Mouse (Mus musculus): ENCODE data around the gene Rnf31. TPM values are rescaled to one million over a fixed set of nuclear protein-coding genes. Genes with fewer than 3 reads are reported as not detected.

The Rnf31 gene
- polyA plus RNA-seq (2014; fragmentation: Illumina TruSeq; extraction: RNeasy Lipid Tissue Mini Kit (QIAGEN cat#74804)), result 2.5 TPM

DNA sequence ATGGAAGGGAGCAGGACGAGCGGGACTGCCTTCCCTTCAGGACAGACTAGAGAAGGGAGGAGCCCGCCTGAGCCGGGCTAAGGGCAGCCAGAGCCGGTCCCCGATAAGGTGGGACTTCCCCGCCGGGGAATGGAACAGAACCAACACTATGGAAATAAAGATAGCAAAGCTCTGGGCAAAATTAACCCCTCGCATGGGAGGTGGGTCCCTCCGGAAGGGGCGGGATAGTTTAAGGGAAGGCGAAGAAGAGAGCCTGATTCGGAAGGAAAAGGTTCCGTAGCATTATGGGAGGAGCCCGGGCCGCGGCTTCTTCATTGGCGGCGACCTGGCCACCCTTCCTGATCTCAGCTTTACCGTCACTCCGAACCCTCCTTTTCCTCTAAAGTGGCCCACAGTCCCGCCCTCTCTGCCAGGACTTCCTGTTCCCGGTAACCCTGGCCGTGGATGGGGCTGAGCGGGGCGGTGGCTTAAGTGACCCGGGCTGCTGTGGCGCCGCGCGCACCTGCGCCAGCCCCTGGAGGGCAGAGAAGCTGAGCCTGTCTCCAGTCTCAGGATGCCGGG lies at the start of gene Rnf31:
TSS of gene Rnf31 (plus strand) at position 378 of the 561 bp plus-strand sequence.

DNA sequence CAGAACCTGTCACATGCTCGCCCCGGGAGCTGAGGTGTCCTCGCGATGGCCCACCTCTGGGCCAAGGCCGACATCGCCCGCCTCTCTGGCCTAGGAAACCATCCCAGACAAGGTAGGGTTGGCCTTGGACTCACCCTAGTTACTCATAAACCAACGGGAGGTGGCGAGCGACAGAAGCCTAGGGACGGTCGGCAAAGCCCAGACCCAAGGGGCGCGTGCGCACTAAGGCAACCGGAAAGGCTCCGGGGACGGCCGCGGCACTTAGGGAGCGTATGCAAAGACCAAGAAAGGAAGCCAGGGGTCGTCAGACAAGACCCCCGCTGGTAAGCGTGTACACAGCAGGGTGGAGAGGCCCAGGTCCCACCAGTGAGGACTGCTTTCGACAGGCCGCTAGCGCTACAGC lies 31.7 kb upstream of the Rnf31 start, which contains the start of gene Dcaf11:
TSS of gene Dcaf11 (plus strand) at position 208 of the 403 bp plus-strand sequence.

DNA sequence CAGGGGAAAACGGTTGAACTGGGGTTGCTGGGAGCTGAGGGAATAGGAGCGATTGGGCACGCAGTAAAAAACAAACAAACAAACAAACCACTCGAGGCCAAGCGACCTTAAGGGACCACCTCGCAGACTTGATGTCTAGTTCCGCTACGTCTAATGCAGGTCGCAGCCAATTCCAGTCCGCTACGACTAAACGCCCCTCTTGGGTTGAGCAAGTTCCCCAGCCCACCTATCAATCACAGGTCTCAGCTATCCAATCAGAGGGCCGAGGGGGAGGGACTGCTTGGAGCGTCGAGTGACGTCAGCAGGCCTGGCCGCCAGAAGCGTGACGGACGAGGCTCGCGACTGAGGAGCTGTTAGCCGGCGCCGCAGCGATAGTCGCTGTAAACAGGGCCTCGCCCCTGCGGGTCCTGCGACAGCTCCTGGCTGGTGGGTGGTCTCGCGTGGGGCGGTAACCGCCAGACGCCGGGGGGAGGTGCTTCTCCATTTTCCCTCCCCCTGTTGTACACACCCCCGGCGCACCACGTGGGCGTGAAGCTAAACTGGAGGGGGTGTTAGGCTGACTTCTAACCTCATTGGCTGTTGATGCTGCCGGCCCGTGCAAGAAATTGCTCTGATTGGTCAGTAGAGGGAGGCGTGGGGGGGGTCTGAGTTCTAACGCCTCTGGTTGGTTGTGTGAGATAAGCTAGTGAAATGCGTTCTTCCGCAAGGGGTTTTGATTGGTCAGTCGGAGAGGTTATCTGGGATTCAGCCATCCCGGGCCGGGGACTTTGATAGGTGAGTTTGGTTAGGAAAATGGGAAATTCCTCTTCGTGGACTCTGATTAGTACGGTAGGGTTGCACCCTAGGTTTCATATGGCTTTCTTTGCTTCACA lies 31.1 kb upstream of the Rnf31 start, which contains the start of gene A730061H03Rik:
TSS of gene A730061H03Rik (minus strand) at position 205 of the 872 bp plus-strand sequence.

DNA sequence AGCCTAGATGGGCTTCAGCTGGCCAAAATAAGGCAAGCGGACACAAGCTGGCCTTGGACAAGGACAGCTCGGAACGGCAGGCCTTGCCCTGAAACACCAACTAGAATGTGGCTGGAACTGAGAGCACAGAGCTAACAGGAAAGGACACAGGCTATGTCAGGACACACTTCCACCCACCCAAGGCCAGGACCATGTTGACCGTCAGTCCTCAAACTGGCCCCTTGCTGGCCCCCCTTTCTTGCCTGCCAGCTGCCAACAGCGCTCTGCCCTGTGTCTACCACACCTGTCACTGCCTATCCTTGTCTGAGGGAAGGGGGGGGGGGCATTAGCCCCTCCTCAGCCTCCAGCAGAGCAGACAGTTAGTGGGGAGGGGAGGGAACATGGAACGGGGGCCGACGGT lies 16.2 kb upstream of the Rnf31 start, which contains the start of gene Fitm1:
TSS of gene Fitm1 (plus strand) at position 316 of the 400 bp plus-strand sequence.

DNA sequence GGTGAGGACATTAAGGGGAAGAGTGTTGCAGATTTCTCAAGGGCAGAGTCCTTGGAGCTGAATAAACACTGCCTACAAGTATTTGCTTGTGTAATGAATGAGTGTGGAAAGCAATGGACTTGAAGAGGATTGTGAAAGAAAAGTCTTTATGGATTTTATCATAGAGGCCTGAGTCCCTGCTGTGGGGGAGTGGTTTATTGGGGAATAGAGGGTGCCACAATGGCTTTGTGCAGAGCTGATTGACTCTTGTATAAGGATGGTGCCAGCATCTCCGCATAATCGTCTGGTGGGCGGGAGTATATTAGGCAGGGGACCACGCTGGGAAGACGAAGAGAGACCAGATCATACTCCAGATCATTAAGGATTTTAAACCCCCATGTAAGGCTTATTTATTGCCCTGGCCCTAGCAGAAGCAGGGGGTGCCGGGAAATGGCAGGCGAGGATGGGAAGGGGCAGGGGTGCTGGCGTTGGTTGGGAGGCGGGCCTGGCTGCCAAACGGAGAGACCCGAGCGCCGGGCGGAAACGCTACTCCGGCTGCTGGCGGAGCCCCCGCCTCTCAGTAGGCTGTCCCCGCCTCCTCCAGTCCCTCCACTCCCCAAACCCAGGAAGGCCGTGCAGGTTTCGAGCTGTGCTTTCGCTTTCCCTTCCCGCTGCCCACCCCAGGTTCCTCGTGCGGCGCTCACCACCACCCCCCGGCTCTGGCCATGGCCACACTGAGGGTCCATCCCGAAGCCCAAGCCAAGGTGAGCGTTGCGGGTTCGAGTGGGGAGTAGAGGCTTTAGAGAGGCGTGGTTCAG lies 13.4 kb upstream of the Rnf31 start, which contains the start of gene Psme1:
TSS of gene Psme1 (plus strand) at position 253 of the 797 bp plus-strand sequence.

DNA sequence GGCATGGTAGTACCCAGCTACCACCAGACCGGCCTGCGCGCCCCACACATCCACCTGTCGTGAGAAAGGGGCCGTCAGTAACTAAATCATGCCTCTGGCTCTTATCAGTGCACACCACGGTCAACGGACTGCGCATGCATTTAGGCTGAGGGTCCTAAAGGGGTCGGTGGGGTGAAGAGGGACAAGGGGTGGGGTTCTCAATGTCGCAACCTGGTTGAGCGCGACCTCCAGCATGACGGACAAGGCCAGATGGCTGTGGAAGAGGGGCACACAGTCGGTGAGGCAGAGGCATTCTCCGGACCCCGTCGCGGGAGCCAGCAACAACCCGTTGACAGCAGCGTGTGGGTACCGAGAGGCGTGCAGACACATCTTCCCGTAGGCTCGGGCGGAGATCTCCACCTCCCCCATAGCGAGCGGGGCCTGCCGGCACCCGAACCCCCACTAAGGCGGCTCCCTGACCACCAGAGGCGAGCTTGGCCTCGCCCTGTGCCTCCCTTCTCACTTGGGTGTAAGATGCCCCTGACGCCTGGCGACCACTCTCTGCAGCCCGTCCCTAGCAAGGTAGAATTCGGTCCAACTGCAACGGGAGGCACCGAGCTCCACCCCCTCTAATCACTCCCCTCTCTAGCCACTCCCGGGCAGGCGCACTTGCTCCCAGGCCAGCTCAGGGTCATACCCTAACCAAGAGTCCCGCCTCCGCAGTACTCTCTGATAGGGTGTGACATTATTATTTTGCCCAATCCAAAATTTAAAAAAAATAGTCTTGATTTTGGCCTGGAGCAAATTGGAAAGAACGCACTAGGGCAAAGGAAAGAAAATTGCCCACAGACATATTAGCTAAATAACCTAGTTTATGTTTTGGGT lies 6.6 kb upstream of the Rnf31 start, which contains the start of gene Emc9:
TSS of gene Emc9 (minus strand) at position 601 of the 864 bp plus-strand sequence.

DNA sequence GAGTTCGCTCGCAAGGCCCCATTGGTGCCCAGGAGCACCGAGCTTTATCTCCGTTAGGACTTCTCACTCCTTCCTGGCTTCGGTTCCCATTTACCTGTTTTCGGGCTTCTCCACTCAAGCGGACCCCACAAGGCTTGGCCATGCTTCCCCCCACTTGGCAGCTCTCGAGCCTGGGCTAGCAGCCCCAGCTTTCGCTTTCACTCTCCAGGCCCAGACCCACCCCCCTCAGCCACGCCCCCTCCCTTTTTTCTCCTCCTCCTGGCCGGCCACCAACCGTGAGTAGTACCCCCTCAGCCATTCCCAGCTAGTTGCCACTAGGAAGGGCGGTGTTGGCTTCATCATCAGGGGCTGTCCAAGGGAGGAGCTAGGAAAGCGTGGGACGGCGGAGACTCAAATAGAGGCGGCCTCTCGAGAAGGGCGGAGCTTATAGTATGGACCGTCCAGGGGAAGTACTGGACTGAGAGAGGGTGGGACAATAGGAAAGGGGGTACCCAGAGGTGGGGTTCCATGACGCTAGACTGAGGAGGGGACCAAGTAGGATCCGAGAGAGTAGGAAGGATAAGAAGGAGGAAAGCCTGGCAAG lies 669 bp upstream of the Rnf31 start, which contains the start of gene Psme2:
TSS of gene Psme2 (minus strand) at position 366 of the 583 bp plus-strand sequence.

DNA sequence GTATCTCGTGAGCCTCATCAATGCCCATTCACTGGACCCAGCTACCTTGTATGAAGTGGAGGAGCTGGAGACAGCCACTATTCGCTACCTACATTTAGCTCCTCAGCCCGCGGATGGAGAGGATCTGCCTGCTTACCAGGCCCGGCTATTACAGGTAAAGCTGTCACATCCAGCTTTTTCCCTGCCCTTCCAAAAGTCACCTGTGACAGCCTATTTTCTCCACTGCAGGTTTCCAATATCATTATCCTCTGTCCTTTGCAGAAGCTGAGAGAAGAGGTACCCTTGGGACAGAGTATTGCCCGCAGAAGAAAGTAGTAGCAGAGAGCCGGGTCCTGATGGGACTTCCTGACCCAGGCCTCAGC lies 11.7 kb downstream of the Rnf31 start, which contains the start of gene Irf9:
TSS of gene Irf9 (plus strand) at position 301 of the 362 bp plus-strand sequence.

DNA sequence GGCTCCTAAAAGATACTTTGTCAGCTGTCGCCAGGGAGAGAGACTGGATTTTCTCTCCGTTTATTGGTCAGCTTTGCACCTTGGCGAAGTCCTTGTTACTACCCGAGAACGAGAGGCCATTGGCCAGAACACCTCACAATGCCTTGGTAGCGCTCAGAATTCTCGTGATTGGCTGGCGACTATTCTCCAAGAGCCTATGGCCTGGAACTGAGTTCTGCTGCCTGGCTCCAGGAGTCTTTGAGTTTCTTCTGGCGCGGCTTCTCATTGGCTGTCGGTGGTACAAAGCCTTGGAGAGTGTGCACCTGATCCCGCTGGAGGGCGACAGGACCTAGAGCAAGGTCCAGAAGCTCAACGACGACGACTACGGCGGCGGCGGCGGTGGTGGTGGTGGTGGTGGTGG lies 26.3 kb downstream of the Rnf31 start, which contains the start of gene Rec8:
TSS of gene Rec8 (plus strand) at position 216 of the 400 bp plus-strand sequence.

DNA sequence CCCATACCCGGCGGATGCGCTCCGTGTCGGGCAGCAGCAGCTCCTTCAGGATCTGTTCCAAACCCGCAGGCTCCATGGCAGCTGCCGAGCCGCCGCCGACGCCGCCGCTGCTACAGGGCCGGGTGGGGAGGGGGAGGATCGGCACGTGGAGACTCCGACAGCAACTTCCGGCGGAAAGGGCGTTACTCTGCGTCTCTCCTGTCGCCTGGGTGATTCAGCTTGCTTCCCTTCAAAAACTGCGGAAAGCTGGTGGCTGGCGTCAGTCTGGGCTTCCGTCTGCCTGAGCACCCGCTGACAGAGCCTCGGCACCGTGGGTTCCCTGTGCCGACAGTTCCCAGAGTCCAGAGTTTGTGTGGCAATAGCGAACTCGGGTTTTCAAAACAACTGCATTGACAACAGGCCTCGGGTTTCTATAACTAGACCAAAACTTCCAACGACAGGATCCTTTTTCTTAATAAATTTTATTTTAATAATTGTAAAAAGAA lies 44.1 kb downstream of the Rnf31 start, which contains the start of gene Ipo4:
TSS of gene Ipo4 (minus strand) at position 435 of the 485 bp plus-strand sequence.

DNA sequence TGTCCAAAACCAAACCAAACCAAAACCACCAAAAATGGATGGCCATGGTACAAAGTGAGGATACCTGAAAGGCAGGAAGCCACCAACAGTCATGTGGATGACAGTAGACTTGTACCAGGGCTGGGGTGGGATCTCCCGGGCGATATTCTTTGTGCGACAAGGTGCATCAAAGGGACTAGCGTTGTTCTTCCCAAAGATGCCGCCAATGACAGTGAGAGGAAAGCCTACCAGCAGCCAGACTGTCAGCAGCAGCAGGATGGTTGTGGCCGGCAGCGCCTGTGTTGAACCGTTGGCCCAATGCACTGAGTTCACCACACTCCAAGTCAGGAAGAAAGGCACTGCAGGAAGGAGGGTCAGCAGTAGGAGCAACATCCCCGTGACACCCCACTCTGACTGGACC lies 46.3 kb downstream of the Rnf31 start, which contains the start of gene Gm49378:
TSS of gene Gm49378 (minus strand) at position 101 of the 400 bp plus-strand sequence.

DNA sequence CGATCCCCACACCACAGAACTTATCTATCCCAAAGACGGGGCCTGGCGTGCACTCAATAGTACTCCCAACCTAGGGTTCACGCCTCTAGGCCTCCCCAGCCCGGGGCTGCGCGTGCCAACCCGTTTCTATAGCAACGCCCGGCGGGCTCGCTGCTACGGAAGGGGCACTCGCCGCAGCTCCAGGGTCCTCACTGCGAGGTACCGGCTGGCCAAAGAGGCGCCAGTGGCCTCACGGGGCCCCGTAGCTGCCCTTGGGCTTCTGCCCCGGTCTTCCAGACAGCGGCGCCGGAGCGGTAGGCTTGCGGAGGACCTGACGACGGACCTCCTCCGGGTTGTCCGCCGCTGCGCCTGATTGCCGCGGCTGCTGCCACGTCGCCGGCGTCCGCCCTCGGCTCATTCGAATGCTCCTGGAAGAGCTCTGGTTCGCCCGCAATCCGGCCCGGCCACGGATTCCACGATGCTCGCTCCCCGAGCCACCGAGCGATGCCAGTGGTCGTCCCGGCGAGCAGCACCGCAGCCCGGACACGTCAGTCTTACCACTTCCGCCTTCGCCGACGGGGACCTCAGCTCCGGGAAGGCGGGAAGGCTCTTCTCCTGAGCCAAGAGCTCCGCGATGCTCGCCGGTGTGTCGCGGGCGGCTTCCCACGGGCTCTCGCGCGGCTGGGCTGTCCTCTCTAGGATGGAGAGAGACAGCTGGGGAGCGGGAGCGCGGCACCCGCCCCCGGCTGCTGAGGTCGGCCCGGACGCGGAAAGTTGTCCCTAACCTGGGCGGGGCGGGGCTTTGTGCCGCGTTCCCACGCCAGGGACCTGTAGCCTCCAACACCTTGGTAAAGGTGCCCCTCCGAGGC lies 51.8 kb downstream of the Rnf31 start, which contains the start of gene Tm9sf1:
TSS of gene Tm9sf1 (minus strand) at position 747 of the 848 bp plus-strand sequence.

DNA sequence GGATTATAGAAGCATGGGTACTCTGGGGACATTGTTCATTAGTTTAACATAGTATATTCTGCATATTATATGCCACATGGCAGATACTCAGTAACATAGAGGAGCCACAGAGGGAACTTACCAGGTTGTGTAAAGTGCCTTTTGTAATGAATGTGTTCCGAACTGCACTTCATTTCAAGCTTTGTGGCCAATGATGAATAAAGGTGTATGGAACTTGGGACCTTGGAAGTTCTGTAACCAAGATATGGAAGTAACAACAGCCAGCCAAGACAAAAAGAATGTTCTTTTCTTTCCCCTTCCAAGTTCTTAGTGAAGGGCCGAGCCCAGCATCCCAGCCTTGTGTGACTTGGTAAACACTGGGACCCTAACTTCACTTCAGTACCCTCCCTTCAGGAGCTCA lies 58.4 kb downstream of the Rnf31 start, which contains the start of gene Tssk4:
TSS of gene Tssk4 (plus strand) at position 301 of the 400 bp plus-strand sequence.

Other genes starting within 250 kb of the Rnf31 start
- gene Dhrs4, start 113.0 kb upstream of the Rnf31 start, polyA plus RNA-seq (2014; fragmentation: Illumina TruSeq; extraction: RNeasy Lipid Tissue Mini Kit (QIAGEN cat#74804)), result 25.6 TPM
- 0.17 TPM for gene Carmil3, start 101.1 kb upstream of the Rnf31 start, polyA plus RNA-seq (2014; fragmentation: Illumina TruSeq; extraction: RNeasy Lipid Tissue Mini Kit (QIAGEN cat#74804))
- not detected for gene Cpne6, start 81.3 kb upstream of the Rnf31 start, polyA plus RNA-seq (2014; fragmentation: Illumina TruSeq; extraction: RNeasy Lipid Tissue Mini Kit (QIAGEN cat#74804))
- not detected for gene Nrl, start 66.7 kb upstream of the Rnf31 start, polyA plus RNA-seq (2014; fragmentation: Illumina TruSeq; extraction: RNeasy Lipid Tissue Mini Kit (QIAGEN cat#74804))
- gene Pck2, start 51.4 kb upstream of the Rnf31 start, polyA plus RNA-seq (2014; fragmentation: Illumina TruSeq; extraction: RNeasy Lipid Tissue Mini Kit (QIAGEN cat#74804)), result 10.0 TPM
- gene Dcaf11, start 31.7 kb upstream of the Rnf31 start, polyA plus RNA-seq (2014; fragmentation: Illumina TruSeq; extraction: RNeasy Lipid Tissue Mini Kit (QIAGEN cat#74804)), result 8.8 TPM
- gene A730061H03Rik, start 31.3 kb upstream of the Rnf31 start, polyA plus RNA-seq (2014; fragmentation: Illumina TruSeq; extraction: RNeasy Lipid Tissue Mini Kit (QIAGEN cat#74804)), result not detected
- gene Fitm1, start 16.1 kb upstream of the Rnf31 start, polyA plus RNA-seq (2014; fragmentation: Illumina TruSeq; extraction: RNeasy Lipid Tissue Mini Kit (QIAGEN cat#74804)), result not detected
- gene Psme1, start 13.6 kb upstream of the Rnf31 start, polyA plus RNA-seq (2014; fragmentation: Illumina TruSeq; extraction: RNeasy Lipid Tissue Mini Kit (QIAGEN cat#74804)), result 115 TPM
- gene Emc9, start 6.4 kb upstream of the Rnf31 start, polyA plus RNA-seq (2014; fragmentation: Illumina TruSeq; extraction: RNeasy Lipid Tissue Mini Kit (QIAGEN cat#74804)), result 2.7 TPM
- 87.7 TPM for gene Psme2, start 595 bp upstream of the Rnf31 start, polyA plus RNA-seq (2014; fragmentation: Illumina TruSeq; extraction: RNeasy Lipid Tissue Mini Kit (QIAGEN cat#74804))
- 37.8 TPM for gene Irf9, start 11.9 kb downstream of the Rnf31 start, polyA plus RNA-seq (2014; fragmentation: Illumina TruSeq; extraction: RNeasy Lipid Tissue Mini Kit (QIAGEN cat#74804))
- gene Rec8, start 26.3 kb downstream of the Rnf31 start, polyA plus RNA-seq (2014; fragmentation: Illumina TruSeq; extraction: RNeasy Lipid Tissue Mini Kit (QIAGEN cat#74804)), result 0.77 TPM
- gene Ipo4, start 44.2 kb downstream of the Rnf31 start, polyA plus RNA-seq (2014; fragmentation: Illumina TruSeq; extraction: RNeasy Lipid Tissue Mini Kit (QIAGEN cat#74804)), result 11.5 TPM
- gene Gm49378, start 46.2 kb downstream of the Rnf31 start, polyA plus RNA-seq (2014; fragmentation: Illumina TruSeq; extraction: RNeasy Lipid Tissue Mini Kit (QIAGEN cat#74804)), result 0.60 TPM
- gene Tm9sf1, start 52.1 kb downstream of the Rnf31 start, polyA plus RNA-seq (2014; fragmentation: Illumina TruSeq; extraction: RNeasy Lipid Tissue Mini Kit (QIAGEN cat#74804)), result 44.3 TPM
- gene Tssk4, start 58.5 kb downstream of the Rnf31 start, polyA plus RNA-seq (2014; fragmentation: Illumina TruSeq; extraction: RNeasy Lipid Tissue Mini Kit (QIAGEN cat#74804)), result not detected
- gene Mdp1, start 68.8 kb downstream of the Rnf31 start, polyA plus RNA-seq (2014; fragmentation: Illumina TruSeq; extraction: RNeasy Lipid Tissue Mini Kit (QIAGEN cat#74804)), result 13.6 TPM
- 28.1 TPM for gene Gmpr2, start 80.2 kb downstream of the Rnf31 start, polyA plus RNA-seq (2014; fragmentation: Illumina TruSeq; extraction: RNeasy Lipid Tissue Mini Kit (QIAGEN cat#74804))
- gene Nedd8, start 80.4 kb downstream of the Rnf31 start, polyA plus RNA-seq (2014; fragmentation: Illumina TruSeq; extraction: RNeasy Lipid Tissue Mini Kit (QIAGEN cat#74804)), result 46.6 TPM
- 11.2 TPM for gene Tinf2, start 90.1 kb downstream of the Rnf31 start, polyA plus RNA-seq (2014; fragmentation: Illumina TruSeq; extraction: RNeasy Lipid Tissue Mini Kit (QIAGEN cat#74804))
- gene Tgm1, start 122.2 kb downstream of the Rnf31 start, polyA plus RNA-seq (2014; fragmentation: Illumina TruSeq; extraction: RNeasy Lipid Tissue Mini Kit (QIAGEN cat#74804)), result not detected
- 0.40 TPM for gene Rabggta, start 130.6 kb downstream of the Rnf31 start, polyA plus RNA-seq (2014; fragmentation: Illumina TruSeq; extraction: RNeasy Lipid Tissue Mini Kit (QIAGEN cat#74804))
- gene Dhrs1, start 154.0 kb downstream of the Rnf31 start, polyA plus RNA-seq (2014; fragmentation: Illumina TruSeq; extraction: RNeasy Lipid Tissue Mini Kit (QIAGEN cat#74804)), result 8.2 TPM
- 6.1 TPM for gene Nop9, start 154.0 kb downstream of the Rnf31 start, polyA plus RNA-seq (2014; fragmentation: Illumina TruSeq; extraction: RNeasy Lipid Tissue Mini Kit (QIAGEN cat#74804))
- gene Cideb, start 166.8 kb downstream of the Rnf31 start, polyA plus RNA-seq (2014; fragmentation: Illumina TruSeq; extraction: RNeasy Lipid Tissue Mini Kit (QIAGEN cat#74804)), result not detected
- not detected for gene Ltb4r2, start 169.7 kb downstream of the Rnf31 start, polyA plus RNA-seq (2014; fragmentation: Illumina TruSeq; extraction: RNeasy Lipid Tissue Mini Kit (QIAGEN cat#74804))
- not detected for gene Ltb4r1, start 174.3 kb downstream of the Rnf31 start, polyA plus RNA-seq (2014; fragmentation: Illumina TruSeq; extraction: RNeasy Lipid Tissue Mini Kit (QIAGEN cat#74804))
- not detected for gene Adcy4, start 192.4 kb downstream of the Rnf31 start, polyA plus RNA-seq (2014; fragmentation: Illumina TruSeq; extraction: RNeasy Lipid Tissue Mini Kit (QIAGEN cat#74804))
- gene Ripk3, start 197.2 kb downstream of the Rnf31 start, polyA plus RNA-seq (2014; fragmentation: Illumina TruSeq; extraction: RNeasy Lipid Tissue Mini Kit (QIAGEN cat#74804)), result not detected
- gene Nfatc4, start 231.4 kb downstream of the Rnf31 start, polyA plus RNA-seq (2014; fragmentation: Illumina TruSeq; extraction: RNeasy Lipid Tissue Mini Kit (QIAGEN cat#74804)), result 3.0 TPM